Mouse (Mus musculus): ENCODE measurements around the gene Slc16a10.

Slc16a10 gene

GRCm38 (mm10) chr10:40141864-40142523 is at the start of gene Slc16a10:
Gene Slc16a10 (minus strand): TSS chr10:40142258.
- ATAC-seq (ENCODE audit: low TSS enrichment), result peak; percentile 94

DNA sequence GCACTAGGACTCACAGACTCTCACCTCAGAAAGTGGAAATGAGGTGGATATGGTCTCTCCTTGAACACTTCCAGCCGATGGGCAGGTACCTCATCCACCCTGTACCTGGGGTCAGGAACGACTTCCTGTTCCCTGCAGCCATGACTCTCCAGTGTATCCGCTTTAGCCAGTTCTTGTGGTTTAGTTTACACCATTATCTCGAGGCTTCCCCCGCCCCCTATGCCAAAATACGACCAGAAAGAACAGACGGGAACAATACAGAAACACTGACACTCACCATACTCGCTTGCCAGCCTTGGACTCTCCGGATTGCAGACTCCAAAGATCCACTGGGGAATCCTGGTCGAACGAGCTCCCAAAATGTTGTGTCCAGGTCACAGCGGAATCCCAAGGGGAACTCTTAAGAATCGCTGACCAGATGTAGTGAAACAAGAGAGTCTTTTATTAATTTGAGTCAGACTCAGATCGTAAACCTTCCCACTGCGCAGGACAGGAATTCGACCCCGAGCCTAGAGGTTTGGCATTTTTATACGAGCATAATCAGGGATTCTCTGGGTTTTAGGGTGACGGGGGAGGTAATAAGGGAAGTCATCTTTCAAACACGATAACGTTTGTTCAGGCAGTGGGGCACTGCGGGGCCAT is 49.4 kb upstream of the Slc16a10 start:
- no peak for ATAC-seq (ENCODE audit: low TSS enrichment)

- no peak for ATAC-seq (ENCODE audit: low TSS enrichment)
Observed at GRCm38 (mm10) chr10:40190871-40191270, 48.8 kb upstream of the Slc16a10 start.

DNA sequence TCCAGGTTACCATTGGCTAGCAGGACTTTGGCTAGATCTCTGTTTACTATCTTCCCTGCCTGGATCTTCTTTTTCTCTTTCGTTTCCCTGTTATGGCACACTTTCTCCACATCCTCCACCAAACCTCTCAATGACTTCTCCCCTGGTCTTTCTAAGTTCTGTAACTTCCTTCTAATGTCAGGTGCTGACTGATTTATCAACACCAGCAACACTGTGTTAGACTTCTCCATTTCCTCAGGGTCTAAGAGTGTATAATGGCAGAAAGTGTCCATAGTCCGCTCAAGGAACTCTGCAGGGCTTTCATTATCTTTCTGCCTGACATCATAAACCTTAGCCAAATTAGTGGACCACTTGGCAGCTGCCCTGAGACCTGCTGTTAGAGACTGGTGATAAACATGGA is 47.6 kb upstream of the Slc16a10 start:
- ATAC-seq (ENCODE audit: low TSS enrichment), result no peak

GRCm38 (mm10) chr10:40188831-40189230 is 46.8 kb upstream of the Slc16a10 start:
- no peak for ATAC-seq (ENCODE audit: low TSS enrichment)

GRCm38 (mm10) chr10:40185956-40186355 is 43.9 kb upstream of the Slc16a10 start:
- no peak for ATAC-seq (ENCODE audit: low TSS enrichment)

GRCm38 (mm10) chr10:40180011-40180410 is 38.0 kb upstream of the Slc16a10 start:
- ATAC-seq (ENCODE audit: low TSS enrichment), result no peak

GRCm38 (mm10) chr10:40179142-40179541 is 37.1 kb upstream of the Slc16a10 start:
- no peak for ATAC-seq (ENCODE audit: low TSS enrichment)

GRCm38 (mm10) chr10:40177323-40177962 is 35.4 kb upstream of the Slc16a10 start:
- peak; percentile 73 for ATAC-seq (ENCODE audit: low TSS enrichment)

DNA sequence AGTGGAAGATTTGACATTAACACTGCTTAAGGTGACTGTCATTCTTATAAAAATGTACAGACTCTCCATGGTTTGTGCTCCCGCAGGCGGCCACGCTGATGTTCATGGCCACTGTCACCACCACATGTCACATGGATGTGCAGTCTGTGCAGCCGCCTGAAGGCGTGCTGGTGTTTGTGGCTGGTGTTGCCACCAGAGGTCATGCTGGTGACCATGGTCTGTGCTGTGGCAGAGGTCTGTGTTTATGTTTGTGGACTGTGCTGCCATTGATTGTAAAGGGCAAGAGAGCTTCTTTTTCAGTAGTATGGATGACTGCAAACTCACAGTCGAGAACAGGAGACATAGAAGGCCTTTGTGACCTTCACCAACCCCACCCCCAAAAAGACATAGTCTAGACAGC is 30.1 kb upstream of the Slc16a10 start:
- no peak for ATAC-seq (ENCODE audit: low TSS enrichment)

DNA sequence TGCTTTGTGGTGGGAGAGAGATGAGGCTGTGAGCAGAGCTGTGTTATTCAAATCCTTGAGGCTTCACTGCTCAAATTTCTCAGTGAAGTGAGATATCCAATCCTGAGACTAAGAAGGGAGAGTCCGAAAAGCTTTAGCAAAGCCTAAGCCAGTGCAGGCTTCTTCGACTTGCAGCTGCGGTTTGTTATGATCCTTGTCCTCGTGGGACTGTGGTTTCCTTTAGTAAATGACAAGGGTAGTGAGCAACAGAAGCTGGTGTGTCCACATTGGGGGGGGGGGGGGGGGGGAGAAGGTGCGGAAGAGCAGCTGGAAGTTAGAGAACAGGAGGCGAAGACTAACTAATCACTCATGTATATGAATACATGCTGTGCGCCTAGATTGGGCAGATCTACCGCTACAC is 29.2 kb upstream of the Slc16a10 start:
- 0 out of 2 replicates have a peak, but pooled peaks have one; percentile 53 for ATAC-seq (ENCODE audit: low TSS enrichment)

DNA sequence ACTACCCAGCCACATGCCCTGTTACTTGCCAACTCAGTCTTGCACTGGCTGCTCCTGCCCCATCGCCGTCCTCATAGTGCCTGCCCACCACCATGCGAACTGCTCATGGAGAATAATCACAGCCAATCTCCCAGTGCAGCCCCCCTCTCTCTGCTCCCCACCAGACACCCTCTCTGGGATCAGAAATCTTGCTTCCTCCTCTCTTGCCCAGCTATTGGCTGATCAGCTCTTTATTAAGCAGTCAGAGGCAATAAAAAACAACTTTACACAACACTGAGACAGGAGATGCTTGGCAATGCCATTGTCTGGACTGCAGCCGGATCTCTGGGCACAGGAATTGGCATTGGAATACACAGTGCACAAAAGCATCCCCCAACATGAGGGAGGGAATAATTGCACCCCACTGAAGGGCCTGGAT is 28.1 kb upstream of the Slc16a10 start:
- no peak for ATAC-seq (ENCODE audit: low TSS enrichment)

GRCm38 (mm10) chr10:40169566-40169965 is 27.5 kb upstream of the Slc16a10 start:
- ATAC-seq (ENCODE audit: low TSS enrichment), result 0 out of 2 replicates have a peak, but pooled peaks have one; percentile 5

DNA sequence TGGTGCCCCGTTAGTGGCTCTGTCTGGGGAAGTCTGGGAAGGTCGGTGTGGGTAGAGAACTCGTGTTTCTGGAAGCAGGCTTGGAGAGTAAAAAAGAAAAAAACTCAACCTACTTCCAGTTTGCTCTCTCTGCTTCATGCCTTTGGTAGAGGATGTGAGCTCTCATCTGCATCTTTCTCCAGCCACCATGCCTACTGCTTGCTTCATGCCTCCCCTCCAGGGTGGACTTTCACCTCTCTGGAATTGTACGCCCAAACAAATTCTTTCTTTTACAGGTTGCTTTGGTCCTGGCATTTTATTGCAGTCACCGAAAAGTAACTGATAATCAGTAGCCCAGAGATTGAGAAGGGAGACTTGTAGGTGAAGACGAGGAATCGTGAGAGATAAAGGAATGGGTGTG is 27.0 kb upstream of the Slc16a10 start:
- ATAC-seq (ENCODE audit: low TSS enrichment), result no peak

- peak; percentile 93 for ATAC-seq (ENCODE audit: low TSS enrichment)
Observed at GRCm38 (mm10) chr10:40164421-40165386, 22.6 kb upstream of the Slc16a10 start.

GRCm38 (mm10) chr10:40163914-40164313 is 21.9 kb upstream of the Slc16a10 start:
- no peak for ATAC-seq (ENCODE audit: low TSS enrichment)

- ATAC-seq (ENCODE audit: low TSS enrichment), result no peak
Observed at GRCm38 (mm10) chr10:40163338-40163737, 21.3 kb upstream of the Slc16a10 start.

DNA sequence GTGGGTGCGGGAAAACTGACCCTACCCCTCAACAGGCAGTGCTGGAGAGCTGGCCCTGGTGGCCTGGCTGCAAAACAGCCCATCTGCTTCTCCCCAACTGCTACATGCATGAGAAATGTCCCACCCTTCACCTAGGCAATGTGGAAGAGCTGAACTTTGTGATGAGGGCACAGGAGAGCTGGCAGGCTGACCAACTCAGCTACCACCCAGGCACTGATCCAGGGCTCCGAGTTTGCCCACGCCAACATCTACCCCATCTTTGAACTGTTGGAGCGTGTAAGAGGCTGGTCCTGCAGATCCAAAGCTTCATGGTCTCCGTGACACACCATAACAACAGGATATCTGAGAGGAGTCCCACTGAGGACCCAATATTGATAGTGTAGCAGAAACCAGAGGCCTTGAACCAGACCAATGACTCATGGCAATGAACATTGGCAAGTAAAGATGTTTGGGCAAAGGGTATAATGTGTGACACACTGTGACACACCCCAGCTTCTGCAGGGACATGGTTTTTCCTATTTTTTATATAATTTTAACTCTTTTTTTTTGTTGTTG is 19.7 kb upstream of the Slc16a10 start:
- ATAC-seq (ENCODE audit: low TSS enrichment), result no peak

GRCm38 (mm10) chr10:40161236-40161635 is 19.2 kb upstream of the Slc16a10 start:
- no peak for ATAC-seq (ENCODE audit: low TSS enrichment)

- no peak for ATAC-seq (ENCODE audit: low TSS enrichment)
Observed at GRCm38 (mm10) chr10:40152550-40152857, 10.4 kb upstream of the Slc16a10 start.

- no peak for ATAC-seq (ENCODE audit: low TSS enrichment)
Observed at GRCm38 (mm10) chr10:40151852-40152549, 9.9 kb upstream of the Slc16a10 start.

Measured in frontal cortex, adult (tissue).